Mouse (Mus musculus) neural tube, embryonic 14.5 days (tissue): Measurements from ENCODE around the gene Tbc1d14. TPM values are rescaled to one million over a fixed set of nuclear protein-coding genes. Genes with fewer than 3 reads are reported as not detected.

Experiments used
- ATAC-seq: fragments of 200-750 bp; cut with Nextera tagmentation; 2 replicates; pipeline ENCODE4 v1.8.0; 2017; ENCODE audit warnings: low read depth, mild to moderate bottlenecking, moderate TSS enrichment, moderate library complexity
- H3K27ac ChIP-seq: fragments of 300-500 bp; sonication (generic); 2 replicates; pipeline ENCODE4 v1.5.1; 2014; ENCODE audit warnings: low read depth, mild to moderate bottlenecking, control low read depth, low read length, moderate library complexity, mixed read lengths
- H3K27me3 ChIP-seq: fragments of 300-500 bp; sonication (generic); 2 replicates; pipeline ENCODE4 v1.6.1; 2014; ENCODE audit warnings: low read length; ENCODE audit not compliant: control insufficient read depth, insufficient read depth
- H3K36me3 ChIP-seq: fragments of 300-500 bp; sonication (generic); 2 replicates; pipeline ENCODE4 v1.6.1; 2014; ENCODE audit warnings: low read length, mixed read lengths; ENCODE audit not compliant: control insufficient read depth, insufficient read depth
- H3K4me1 ChIP-seq: fragments of 300-500 bp; sonication (generic); 2 replicates; pipeline ENCODE4 v1.6.1; 2014; ENCODE audit warnings: low read length; ENCODE audit not compliant: control insufficient read depth, insufficient read depth
- H3K4me2 ChIP-seq: fragments of 300-500 bp; sonication (generic); 2 replicates; pipeline ENCODE4 v1.6.1; 2014; ENCODE audit warnings: mild to moderate bottlenecking, low read depth, low read length, control low read depth
- H3K4me3 ChIP-seq: fragments of 300-500 bp; sonication (generic); 2 replicates; pipeline ENCODE4 v1.5.1; 2014; ENCODE audit warnings: low read depth, low read length, control low read depth, mixed read lengths
- H3K9ac ChIP-seq: fragments of 300-500 bp; sonication (generic); replicated peaks from 2 replicates; pipeline ENCODE4 v1.6.1; 2014; ENCODE audit warnings: low read depth, mild to moderate bottlenecking, control low read depth, low read length, mixed read lengths
- H3K9me3 ChIP-seq: fragments of 300-500 bp; sonication (generic); 2 replicates; pipeline ENCODE4 v1.6.1; 2016; ENCODE audit warnings: low read length; ENCODE audit not compliant: control insufficient read depth
- WGBS: fragments of 180-500 bp; shearing (Covaris S2); extraction: QIAGEN DNeasy Blood & Tissue Kit; methylation state at CpG from one replicate; pipeline ENCODE4 v1.1.7; 2014; 5-methylcytosine and 5-hydroxymethylcytosine counted together
- polyA plus RNA-seq: library from polyadenylated mRNA; unstranded; fragments of >200 nt; fragmentation: Nextera tagmentation; extraction: Ambion mirVana; gene quantifications from 2 replicates; pipeline ENCODE4 v1.2.1, GENCODE M21; 2014

Gene Tbc1d14
- polyA plus RNA-seq, 1 experiment from 2014 or later = 74.0 TPM

DNA sequence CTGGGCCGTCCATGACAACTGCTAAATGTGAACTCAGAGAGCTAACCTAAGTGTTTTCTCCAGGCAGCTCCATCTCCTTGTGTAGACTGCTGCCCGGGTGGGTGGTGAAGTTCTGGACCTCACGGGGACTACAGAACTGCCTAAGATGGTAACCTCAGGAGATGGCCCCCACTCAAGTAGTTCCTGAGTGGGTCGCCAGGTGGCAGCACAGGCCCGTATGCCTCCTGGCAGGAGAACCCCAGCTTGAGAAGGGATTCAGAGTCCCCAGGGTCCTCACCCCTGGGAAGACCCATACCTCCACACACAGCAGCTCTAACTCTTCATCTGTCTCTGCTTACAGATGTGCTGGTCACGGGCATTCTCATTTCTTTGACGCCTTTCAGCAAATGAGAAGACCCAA, 130.3 kb downstream of the Tbc1d14 start:
- Histone ChIP-seq H3K36me3 (no peaks in the 10 kb centered on the region), H3K4me2 (no peak overlapping the region), H3K27me3 (no peaks in the 10 kb centered on the region), H3K4me3 (no peak overlapping the region), H3K27ac (no peak overlapping the region), H3K4me1 (peaks cover 10% of the 10 kb centered on the region), H3K9ac (no peak overlapping the region), H3K9me3 (no peaks in the 10 kb centered on the region)
- 18% methylated on average over 7 of the region's 7 CpGs for WGBS
- no peak for ATAC-seq

DNA sequence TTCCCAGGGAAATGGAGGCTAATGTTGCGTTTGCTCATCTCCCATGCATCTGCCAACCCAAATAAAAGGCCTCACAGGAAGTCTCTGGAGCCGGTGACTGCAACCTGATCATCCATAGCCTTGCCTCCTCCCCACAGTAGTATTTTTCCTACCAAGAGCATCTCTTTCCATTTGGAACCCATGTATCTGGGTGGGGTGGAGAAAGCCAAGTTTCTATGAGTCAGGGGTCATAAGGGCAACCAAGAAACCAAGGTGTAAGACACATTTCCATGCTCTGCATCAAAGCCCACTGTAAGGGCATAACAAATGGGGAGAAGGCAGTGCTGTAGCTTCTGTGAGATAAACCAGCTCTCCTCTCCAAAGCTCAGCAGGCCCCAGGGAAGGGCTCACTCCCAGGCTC, 131.8 kb downstream of the Tbc1d14 start:
- Histone ChIP-seq H3K9ac (no peak overlapping the region), H3K9me3 (no peaks in the 10 kb centered on the region), H3K36me3 (no peaks in the 10 kb centered on the region), H3K27ac (no peak overlapping the region), H3K27me3 (no peaks in the 10 kb centered on the region), H3K4me2 (no peak overlapping the region), H3K4me3 (no peak overlapping the region), H3K4me1 (peaks cover 8% of the 10 kb centered on the region)
- ATAC-seq = no peak
- 72% methylated on average over 2 of the region's 2 CpGs for WGBS

GRCm38 (mm10) chr5:36460712-36461111, 132.4 kb downstream of the Tbc1d14 start:
- no peak overlapping the region for H3K9ac ChIP-seq
- no peaks in the 10 kb centered on the region for H3K36me3 ChIP-seq
- H3K4me2 ChIP-seq = no peak overlapping the region
- no peak overlapping the region for H3K4me3 ChIP-seq
- 89% methylated on average over 2 of the region's 2 CpGs for WGBS
- no peaks in the 10 kb centered on the region for H3K27me3 ChIP-seq
- no peak for ATAC-seq
- H3K27ac ChIP-seq = no peak overlapping the region
- H3K9me3 ChIP-seq = no peaks in the 10 kb centered on the region
- peaks cover 3% of the 10 kb centered on the region for H3K4me1 ChIP-seq

- no peaks in the 10 kb centered on the region for H3K4me1 ChIP-seq
- no peak for ATAC-seq
- 17% methylated on average over 4 of the region's 4 CpGs for WGBS
Measured at GRCm38 (mm10) chr5:36458926-36459325, 134.2 kb downstream of the Tbc1d14 start.

GRCm38 (mm10) chr5:36457706-36458105, 135.4 kb downstream of the Tbc1d14 start:
- Histone ChIP-seq H3K27me3 (no peaks in the 10 kb centered on the region), H3K4me2 (no peak overlapping the region), H3K27ac (no peak overlapping the region), H3K9me3 (no peaks in the 10 kb centered on the region), H3K9ac (no peak overlapping the region), H3K4me3 (no peak overlapping the region), H3K36me3 (no peaks in the 10 kb centered on the region), H3K4me1 (no peaks in the 10 kb centered on the region)
- WGBS = 73% methylated on average over 4 of the region's 4 CpGs
- no peak for ATAC-seq

More at GRCm38 (mm10) chr5:36458926-36459325, 134.2 kb downstream of the Tbc1d14 start:
- Histone ChIP-seq H3K4me3 (no peak overlapping the region), H3K9ac (no peak overlapping the region), H3K27me3 (no peaks in the 10 kb centered on the region), H3K4me2 (no peak overlapping the region), H3K36me3 (no peaks in the 10 kb centered on the region), H3K9me3 (no peaks in the 10 kb centered on the region), H3K27ac (no peak overlapping the region)

DNA sequence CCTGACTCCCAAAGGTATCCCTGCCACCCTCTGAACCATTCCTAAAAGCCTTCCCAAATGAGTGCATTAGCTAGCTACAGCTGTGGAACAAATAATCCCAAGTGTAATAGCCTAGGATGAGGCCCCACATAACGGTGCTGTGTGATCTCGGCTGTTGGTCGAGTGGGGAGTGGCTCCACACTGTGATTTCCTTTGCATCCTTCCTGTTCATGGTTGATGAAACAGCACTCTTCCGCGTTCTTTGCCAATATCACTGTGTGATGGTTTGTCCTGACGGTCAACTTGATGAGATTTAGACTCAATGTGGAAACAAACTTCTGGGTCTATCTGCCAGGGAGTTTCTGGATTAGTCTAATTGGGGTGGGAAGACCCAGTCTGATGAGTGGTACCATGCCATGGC, 140.3 kb downstream of the Tbc1d14 start:
- H3K9me3 ChIP-seq = no peaks in the 10 kb centered on the region
- H3K27me3 ChIP-seq = no peaks in the 10 kb centered on the region
- WGBS = 87% methylated on average over 6 of the region's 6 CpGs
- no peak overlapping the region for H3K9ac ChIP-seq
- H3K4me1 ChIP-seq = no peaks in the 10 kb centered on the region
- no peaks in the 10 kb centered on the region for H3K36me3 ChIP-seq
- H3K4me2 ChIP-seq = no peak overlapping the region
- ATAC-seq = no peak
- no peak overlapping the region for H3K27ac ChIP-seq
- H3K4me3 ChIP-seq = no peak overlapping the region

DNA sequence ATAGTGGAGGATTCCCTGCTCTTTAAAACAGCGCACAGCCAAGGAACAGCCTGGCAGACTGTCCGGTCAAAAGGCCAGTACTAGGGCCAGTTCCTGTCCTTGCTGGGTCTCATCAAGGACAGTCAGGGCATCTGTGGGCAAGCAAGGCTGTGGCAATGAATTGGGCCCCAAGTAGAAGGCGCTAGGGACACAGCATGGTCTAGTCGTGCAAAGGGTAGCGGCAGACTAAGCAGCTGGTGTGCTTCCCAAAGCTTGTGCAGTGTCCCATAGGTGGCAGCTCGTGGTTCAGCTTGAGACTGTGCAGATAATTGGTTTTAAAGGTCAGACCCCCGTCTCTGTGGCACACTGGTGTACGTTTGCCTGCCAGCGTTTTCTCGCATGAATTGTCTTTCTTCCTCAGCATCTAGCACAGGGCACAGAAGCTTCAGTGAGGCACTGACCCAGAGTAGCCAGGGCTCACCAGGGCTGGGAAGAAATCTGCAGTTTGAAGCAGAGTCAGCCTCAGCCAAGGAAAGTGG, 141.1 kb downstream of the Tbc1d14 start:
- no peaks in the 10 kb centered on the region for H3K9me3 ChIP-seq
- no peaks in the 10 kb centered on the region for H3K4me1 ChIP-seq
- no peak overlapping the region for H3K4me2 ChIP-seq
- H3K4me3 ChIP-seq = no peak overlapping the region
- no peaks in the 10 kb centered on the region for H3K36me3 ChIP-seq
- H3K9ac ChIP-seq = no peak overlapping the region
- H3K27ac ChIP-seq = no peak overlapping the region
- WGBS = 63% methylated on average over 10 of the region's 10 CpGs
- H3K27me3 ChIP-seq = no peaks in the 10 kb centered on the region
- ATAC-seq = no peak

- Histone ChIP-seq H3K27ac (no peak overlapping the region), H3K4me1 (no peaks in the 10 kb centered on the region)
Measured at GRCm38 (mm10) chr5:36451119-36451518, 142.0 kb downstream of the Tbc1d14 start.

GRCm38 (mm10) chr5:36449710-36450358, 143.2 kb downstream of the Tbc1d14 start:
- Histone ChIP-seq H3K27me3 (no peaks in the 10 kb centered on the region), H3K9ac (no peak overlapping the region), H3K4me1 (no peaks in the 10 kb centered on the region), H3K36me3 (no peaks in the 10 kb centered on the region), H3K9me3 (no peaks in the 10 kb centered on the region), H3K4me3 (no peak overlapping the region), H3K27ac (no peak overlapping the region), H3K4me2 (no peak overlapping the region)
- no peak for ATAC-seq
- 83% methylated on average over 6 of the region's 6 CpGs for WGBS

More at GRCm38 (mm10) chr5:36451119-36451518, 142.0 kb downstream of the Tbc1d14 start:
- H3K27me3 ChIP-seq = no peaks in the 10 kb centered on the region
- ATAC-seq = no peak
- no peaks in the 10 kb centered on the region for H3K36me3 ChIP-seq
- no peak overlapping the region for H3K9ac ChIP-seq
- H3K4me3 ChIP-seq = no peak overlapping the region
- H3K4me2 ChIP-seq = no peak overlapping the region
- 22% methylated on average over 7 of the region's 10 CpGs for WGBS
- no peaks in the 10 kb centered on the region for H3K9me3 ChIP-seq
